13 mouse cellular contexts compared by ENCODE assay signal in the genomic region with DNA sequence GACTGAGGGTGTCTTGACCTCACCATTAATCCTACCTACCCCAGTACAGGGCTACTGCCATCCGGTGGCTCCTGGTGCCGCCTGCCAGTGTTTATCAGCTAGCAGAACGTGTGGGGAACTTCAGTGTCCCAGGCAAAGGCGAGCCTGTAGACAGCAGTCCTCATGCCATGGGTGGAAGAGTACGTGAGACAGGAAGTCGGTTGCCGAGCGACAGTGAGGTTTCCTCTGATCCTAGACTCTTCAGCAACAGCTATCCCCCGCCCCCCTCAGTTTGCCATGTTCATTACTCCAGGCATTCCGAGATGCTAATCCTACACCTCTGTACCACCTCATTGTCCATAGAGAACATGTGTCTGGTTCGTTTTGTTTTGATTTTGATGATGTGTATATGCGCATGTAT. TPM values are rescaled to one million over a fixed set of nuclear protein-coding genes. Genes with fewer than 3 reads are reported as not detected.
DNase-seq lines count a peak whose midpoint lies in the region; ATAC-seq and TF ChIP-seq lines count a peak whose summit lies in the region.
"Had no signal": no experiment of that assay in that cellular context is flagged by ENCODE, and none has a peak within 500 bp of the region (broad histone marks: within the 10 kb centered on the region; RNA-seq: fewer than 3 reads in every experiment).

No protein-coding gene starts in this region.

- no peak overlapping the region for H3K4me3 ChIP-seq in hindbrain, embryonic 13.5 days
- H3K4me3 ChIP-seq in hindbrain, postnatal 0 days (ENCODE audit: low read length), result no peak overlapping the region
- H3K4me3 ChIP-seq in thymus, adult 2 months (ENCODE audit: control insufficient read depth, insufficient read depth, low read length), result peak overlapping the region; percentile 31
- no peak overlapping the region for H3K4me3 ChIP-seq in stomach, postnatal 0 days (ENCODE audit: low read depth, low read length)
- H3K4me3 ChIP-seq: heart, adult 2 months; limb, embryonic 10.5 days; myocyte had no signal

- no peak overlapping the region for H3K9ac ChIP-seq in hindbrain, embryonic 13.5 days
- no peak overlapping the region for H3K9ac ChIP-seq in hindbrain, postnatal 0 days (replicated peaks; ENCODE audit: low read length)
- H3K9ac ChIP-seq in stomach, postnatal 0 days (ENCODE audit: low read length), result no peak overlapping the region

- DNase-seq in hindbrain, postnatal 0 days (ENCODE audit: low spot score), result no peak
- peak; percentile 31 for DNase-seq in thymus, adult 2 months
- DNase-seq in thymus, postnatal 25 days, result no peak
- no peak for DNase-seq in stomach, postnatal 0 days (ENCODE audit: low spot score)
- DNase-seq in kidney, adult 8-10 months, result no peak
- DNase-seq in layer of hippocampus, adult 9-10 months (ENCODE audit: low spot score), result no peak
- DNase-seq: adrenal gland, postnatal 25 days; heart, adult 2 months; lung, postnatal 36 days had no signal

- WGBS in hindbrain, embryonic 13.5 days, result 60% methylated on average over 12 of the region's 12 CpGs
- WGBS in hindbrain, postnatal 0 days, result 59% methylated on average over 12 of the region's 12 CpGs
- WGBS in thymus, adult 2 months, result 23% methylated on average over 12 of the region's 12 CpGs
- 59% methylated on average over 12 of the region's 12 CpGs for WGBS in stomach, postnatal 0 days

- H3K27ac ChIP-seq in hindbrain, embryonic 13.5 days, result 0 out of 2 replicates have a peak overlapping the region, but pooled peaks have one; percentile 30
- no peak overlapping the region for H3K27ac ChIP-seq in hindbrain, postnatal 0 days
- peak overlapping the region; percentile 44 for H3K27ac ChIP-seq in thymus, adult 2 months (ENCODE audit: control insufficient read depth, insufficient read depth, low read length)
- no peak overlapping the region for H3K27ac ChIP-seq in stomach, postnatal 0 days (replicated peaks)
- H3K27ac ChIP-seq: heart, adult 2 months; limb, embryonic 10.5 days had no signal

- TF ChIP-seq POLR2A in thymus, adult 2 months (IDR thresholded peaks at IDR 0.05; ENCODE audit: control insufficient read depth, extremely low read depth, insufficient read depth, low read length, poor library complexity), result 0 out of 2 replicates have a peak, but pooled peaks have one; percentile 29

- no peaks in the 10 kb centered on the region for H3K27me3 ChIP-seq in hindbrain, embryonic 13.5 days
- no peaks in the 10 kb centered on the region for H3K27me3 ChIP-seq in hindbrain, postnatal 0 days (ENCODE audit: insufficient read depth, low read length)
- no peaks in the 10 kb centered on the region for H3K27me3 ChIP-seq in thymus, adult 2 months (ENCODE audit: control insufficient read depth, insufficient read depth, low read length)
- H3K27me3 ChIP-seq in stomach, postnatal 0 days (ENCODE audit: control insufficient read depth, insufficient read depth, low read length), result no peaks in the 10 kb centered on the region

- no peaks in the 10 kb centered on the region for H3K9me3 ChIP-seq in hindbrain, embryonic 13.5 days
- H3K9me3 ChIP-seq in hindbrain, postnatal 0 days (ENCODE audit: low read length), result no peaks in the 10 kb centered on the region
- no peaks in the 10 kb centered on the region for H3K9me3 ChIP-seq in stomach, postnatal 0 days (ENCODE audit: control insufficient read depth, low read length)
- H3K9me3 ChIP-seq: limb, embryonic 10.5 days had no signal

- peaks cover 96% of the 10 kb centered on the region for H3K4me1 ChIP-seq in hindbrain, embryonic 13.5 days (replicated peaks)
- H3K4me1 ChIP-seq in hindbrain, postnatal 0 days (ENCODE audit: insufficient read depth, low read length), result peaks cover 46% of the 10 kb centered on the region
- H3K4me1 ChIP-seq in thymus, adult 2 months (replicated peaks; ENCODE audit: control insufficient read depth, insufficient read depth, low read length), result peaks cover 75% of the 10 kb centered on the region
- peaks cover 16% of the 10 kb centered on the region for H3K4me1 ChIP-seq in stomach, postnatal 0 days (replicated peaks; ENCODE audit: control insufficient read depth, insufficient read depth)

- ATAC-seq in hindbrain, embryonic 13.5 days (ENCODE audit: low FRiP score), result no peak
- ATAC-seq in hindbrain, postnatal 0 days, result no peak
- peak; percentile 27 for ATAC-seq in granulocyte monocyte progenitor cell, adult 5-6 weeks (replicated peaks; ENCODE audit: poor library complexity, severe bottlenecking)
- no peak for ATAC-seq in stomach, postnatal 0 days (ENCODE audit: low FRiP score, low TSS enrichment)

- H3K36me3 ChIP-seq in hindbrain, embryonic 13.5 days, result no peaks in the 10 kb centered on the region
- no peaks in the 10 kb centered on the region for H3K36me3 ChIP-seq in hindbrain, postnatal 0 days (ENCODE audit: insufficient read depth, low read length)
- no peaks in the 10 kb centered on the region for H3K36me3 ChIP-seq in thymus, adult 2 months (ENCODE audit: control insufficient read depth, insufficient read depth, low read length)
- no peaks in the 10 kb centered on the region for H3K36me3 ChIP-seq in stomach, postnatal 0 days (ENCODE audit: control insufficient read depth, insufficient read depth, low read length)
- H3K36me3 ChIP-seq: limb, embryonic 10.5 days had no signal

- no peak overlapping the region for H3K4me2 ChIP-seq in hindbrain, embryonic 13.5 days
- H3K4me2 ChIP-seq in hindbrain, postnatal 0 days (ENCODE audit: low read depth, low read length), result no peak overlapping the region
- no peak overlapping the region for H3K4me2 ChIP-seq in stomach, postnatal 0 days (replicated peaks; ENCODE audit: low read depth)

- TF ChIP-seq CTCF in hindbrain, postnatal 0 days (IDR thresholded peaks at IDR 0.05; ENCODE audit: low read depth), result no peak; the same call in 1 of the 2 replicates
- no peak for TF ChIP-seq CTCF in thymus, adult 2 months (IDR thresholded peaks at IDR 0.05; ENCODE audit: borderline replicate concordance, control insufficient read depth, extremely low read depth, insufficient read depth, low read length, poor library complexity)
- 0 out of 2 replicates have a peak, but pooled peaks have one; percentile 4 for TF ChIP-seq CTCF in stomach, postnatal 0 days (IDR thresholded peaks at IDR 0.05; ENCODE audit: low read depth)

- TF ChIP-seq EP300 in stomach, postnatal 0 days (optimal IDR thresholded peaks at IDR 0.05), result no peak

RNA-seq across cellular contexts. Expression of gene Galnt2, which starts 29.2 kb away (rescaled TPM):
- polyA plus RNA-seq in hindbrain, embryonic 13.5 days (2015; fragmentation: Nextera tagmentation; extraction: Ambion mirVana), result 49.9 and 52.8 TPM in 2 replicates
- total RNA-seq in hindbrain, postnatal 0 days (2014; rRNA removed), result 36.5 and 77.6 TPM in 2 replicates
- polyA plus RNA-seq in hindbrain, postnatal 0 days (2015; fragmentation: Nextera tagmentation; extraction: Ambion mirVana), result 53.3 and 54.9 TPM in 2 replicates
- polyA plus RNA-seq in thymus, adult 2 months (2012; rRNA removed), result 22.2 and 29.0 TPM in 2 replicates
- 25.6 and 48.0 TPM in 2 replicates for total RNA-seq in granulocyte monocyte progenitor cell, adult 5-6 weeks (2014; fragmentation: Nextera tagmentation)
- total RNA-seq in granulocyte monocyte progenitor cell, adult 5-6 weeks (2017), result 20.4 and 32.7 TPM in 2 replicates
- 48.6 and 48.9 TPM in 2 replicates for polyA plus RNA-seq in stomach, postnatal 0 days (2015; fragmentation: Nextera tagmentation; extraction: Ambion mirVana)

Comparison
In these comparisons a context has a peak if more than half of its experiments do, and no peak if none do; other contexts are left out.
1. H3K27ac ChIP-seq: peak in hindbrain, embryonic 13.5 days (single experiment) and thymus, adult 2 months (single experiment); none in hindbrain, postnatal 0 days (single experiment) and stomach, postnatal 0 days (single experiment).